Mouse (Mus musculus): ENCODE results near the gene Pcnp.

Gene Pcnp

DNA sequence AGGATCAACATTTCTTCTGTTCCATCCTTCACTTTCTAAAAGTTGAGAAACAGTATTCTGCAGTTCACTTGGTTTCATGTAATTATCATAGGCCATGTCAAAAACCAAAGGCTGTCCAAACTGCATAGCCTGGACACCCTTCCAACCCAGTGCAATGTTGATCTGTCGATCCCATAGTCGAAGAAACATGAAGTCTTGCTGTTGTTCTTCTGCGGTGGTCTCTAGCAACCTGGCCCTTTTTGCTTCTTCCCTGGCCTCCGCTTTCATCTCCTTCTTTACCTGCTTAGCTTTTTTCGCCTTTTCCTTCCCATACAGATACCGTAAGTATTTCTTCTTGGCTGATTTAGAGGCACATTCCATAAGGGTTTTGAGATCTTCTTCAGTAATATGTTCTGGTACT lies 5.0 kb upstream of the Pcnp start:
- DNase-seq, result no peak

- DNase-seq, result no peak
Observed at GRCm38 (mm10) chr16:56028722-56029551, 602 bp downstream of the Pcnp start.

GRCm38 (mm10) chr16:56027854-56028629 lies 1.5 kb downstream of the Pcnp start:
- no peak for DNase-seq

DNA sequence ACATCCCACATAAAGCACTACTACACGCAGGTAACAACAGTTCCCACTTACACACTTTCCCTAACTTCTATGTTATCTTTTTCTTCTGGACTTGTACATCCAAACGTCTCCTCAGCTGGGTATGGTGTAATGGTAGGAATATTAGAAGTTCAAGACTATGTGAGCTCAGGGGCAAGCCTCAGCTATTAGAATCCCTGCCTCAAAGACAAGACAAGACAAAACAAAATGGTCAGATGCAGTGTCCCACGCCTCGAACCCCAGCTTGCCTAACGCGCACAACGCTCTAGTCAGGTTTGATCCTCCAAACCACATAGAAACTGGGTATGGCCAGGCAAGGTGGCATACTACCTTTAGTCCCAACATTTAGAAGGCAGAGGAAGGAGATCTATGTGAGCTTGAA lies 9.9 kb downstream of the Pcnp start:
- no peak for DNase-seq

DNA sequence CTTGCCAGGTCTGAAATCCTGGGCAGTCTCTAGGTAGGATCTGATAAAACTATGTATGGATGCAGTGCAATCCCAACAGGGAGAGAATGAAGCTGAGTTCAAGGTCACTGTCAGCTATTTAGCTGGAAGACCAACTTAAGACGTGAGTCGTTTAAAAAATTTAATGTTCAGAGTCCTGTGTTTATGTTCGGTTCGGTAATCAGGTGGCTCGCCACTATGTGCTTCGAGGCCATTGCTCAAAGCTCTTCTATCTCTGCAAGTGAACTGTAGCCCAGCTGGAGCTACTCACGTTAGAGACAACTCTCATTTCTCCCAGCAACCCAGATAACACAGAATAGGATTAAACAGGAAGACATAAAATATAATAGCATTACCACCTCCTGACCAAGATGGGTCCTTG lies 15.5 kb downstream of the Pcnp start:
- no peak for DNase-seq

DNA sequence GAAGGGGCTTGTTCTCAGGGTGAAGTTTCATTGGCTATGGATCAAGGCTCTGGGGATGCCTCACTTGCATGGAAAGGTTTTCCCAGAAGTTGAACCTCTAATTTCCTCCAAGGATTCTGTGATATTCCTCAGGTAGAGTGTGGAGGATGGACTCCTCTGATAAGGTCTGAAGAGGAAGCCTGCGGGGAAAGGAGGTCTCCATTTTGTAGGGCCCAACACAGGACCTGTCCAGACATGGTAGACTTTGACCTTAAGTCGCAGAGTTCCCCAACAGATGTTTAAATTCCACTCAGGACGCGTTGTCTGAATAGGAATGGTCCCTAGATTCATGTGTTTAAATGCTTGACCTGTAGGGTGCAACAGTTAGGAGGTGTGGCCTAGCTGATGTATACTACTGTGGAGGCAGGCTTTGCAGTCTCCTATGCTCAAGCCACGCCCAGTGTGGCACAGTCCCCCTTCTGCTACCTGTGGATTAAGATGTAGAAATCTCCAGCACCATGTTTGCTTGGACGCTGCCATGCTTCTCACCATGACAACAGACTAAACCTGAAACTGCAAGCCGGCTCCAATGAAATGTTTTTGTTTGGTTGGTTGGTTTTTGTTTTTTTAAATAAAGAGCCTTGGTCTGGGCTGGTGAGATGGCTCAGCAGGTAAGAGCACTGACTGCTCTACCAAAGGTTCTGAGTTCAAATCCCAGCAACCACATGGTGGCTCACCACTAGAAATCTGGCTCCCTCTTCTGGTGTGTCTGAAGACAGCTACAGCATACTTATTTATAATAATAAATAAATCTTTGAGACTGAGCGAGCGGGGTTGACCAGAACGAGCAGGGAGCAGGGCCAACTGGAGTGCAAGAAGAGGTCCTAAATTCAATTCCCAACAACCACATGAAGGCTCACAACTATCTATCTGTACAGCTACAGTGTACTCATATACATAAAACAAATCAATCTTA lies 16.5 kb downstream of the Pcnp start:
- no peak for DNase-seq

GRCm38 (mm10) chr16:56008862-56009261 lies 20.7 kb downstream of the Pcnp start:
- DNase-seq, result no peak

- no peak for DNase-seq
Observed at GRCm38 (mm10) chr16:56006798-56007197, 22.7 kb downstream of the Pcnp start.

DNA sequence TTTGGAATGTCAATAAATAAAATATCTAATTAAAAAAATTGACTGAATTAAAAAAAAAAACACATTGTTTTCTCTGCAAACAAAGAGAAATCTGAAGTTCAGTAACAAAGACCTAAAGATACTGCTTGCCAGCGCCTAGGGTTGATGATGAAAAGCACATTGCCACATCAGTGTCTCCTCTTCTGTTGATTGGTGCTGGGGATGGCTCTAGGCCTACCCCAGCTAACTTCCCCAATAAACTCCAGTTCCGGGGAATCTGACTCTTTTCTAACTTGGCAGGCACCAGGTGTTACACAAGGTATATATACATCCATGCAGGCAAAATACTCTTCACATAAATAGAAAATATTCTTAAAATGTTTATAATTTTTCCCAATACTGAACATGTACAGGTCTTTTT lies 35.3 kb downstream of the Pcnp start:
- DNase-seq, result no peak

DNA sequence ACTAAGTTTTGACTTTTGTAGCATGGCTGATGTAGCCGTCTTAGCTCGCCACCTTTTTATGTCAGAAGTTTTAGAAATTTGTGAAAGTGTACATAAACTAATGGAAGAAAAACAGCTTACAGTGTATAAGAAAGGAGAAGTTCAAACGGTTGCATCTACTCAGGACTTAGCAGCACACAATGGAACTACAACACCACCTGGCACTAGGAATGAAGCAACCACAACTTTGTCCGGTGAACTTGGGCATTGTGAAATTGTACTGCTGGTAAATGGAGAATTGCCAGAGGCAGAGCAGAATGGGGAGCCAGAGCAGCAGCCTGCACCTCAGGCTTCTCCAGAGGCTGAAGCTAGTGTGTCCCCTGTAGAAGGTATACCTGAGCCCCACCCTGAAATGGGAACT lies 39.2 kb downstream of the Pcnp start:
- no peak for DNase-seq

GRCm38 (mm10) chr16:55986001-55986400 lies 43.5 kb downstream of the Pcnp start:
- DNase-seq, result no peak

DNA sequence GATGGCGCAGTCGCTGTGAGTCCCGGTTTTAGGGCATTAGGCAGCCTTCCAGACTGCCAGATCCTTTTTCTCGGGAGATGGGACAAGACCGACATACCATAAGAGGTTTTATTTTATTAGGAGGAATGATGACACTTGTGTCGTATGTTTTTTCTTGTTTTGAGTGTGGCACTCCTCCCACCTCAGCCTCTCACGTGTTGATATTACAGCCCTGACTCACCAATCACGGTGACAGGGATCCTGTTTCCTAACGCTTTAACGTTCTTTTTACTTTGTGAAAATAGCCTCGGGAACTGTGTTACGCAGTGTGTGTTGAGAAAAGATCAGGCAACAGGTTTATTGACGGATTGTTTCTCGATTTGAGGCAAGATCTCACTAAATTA lies 54.6 kb downstream of the Pcnp start:
- DNase-seq, result no peak

GRCm38 (mm10) chr16:55974256-55974902 lies 55.2 kb downstream of the Pcnp start:
- DNase-seq, result peak; percentile 88 to 89

DNA sequence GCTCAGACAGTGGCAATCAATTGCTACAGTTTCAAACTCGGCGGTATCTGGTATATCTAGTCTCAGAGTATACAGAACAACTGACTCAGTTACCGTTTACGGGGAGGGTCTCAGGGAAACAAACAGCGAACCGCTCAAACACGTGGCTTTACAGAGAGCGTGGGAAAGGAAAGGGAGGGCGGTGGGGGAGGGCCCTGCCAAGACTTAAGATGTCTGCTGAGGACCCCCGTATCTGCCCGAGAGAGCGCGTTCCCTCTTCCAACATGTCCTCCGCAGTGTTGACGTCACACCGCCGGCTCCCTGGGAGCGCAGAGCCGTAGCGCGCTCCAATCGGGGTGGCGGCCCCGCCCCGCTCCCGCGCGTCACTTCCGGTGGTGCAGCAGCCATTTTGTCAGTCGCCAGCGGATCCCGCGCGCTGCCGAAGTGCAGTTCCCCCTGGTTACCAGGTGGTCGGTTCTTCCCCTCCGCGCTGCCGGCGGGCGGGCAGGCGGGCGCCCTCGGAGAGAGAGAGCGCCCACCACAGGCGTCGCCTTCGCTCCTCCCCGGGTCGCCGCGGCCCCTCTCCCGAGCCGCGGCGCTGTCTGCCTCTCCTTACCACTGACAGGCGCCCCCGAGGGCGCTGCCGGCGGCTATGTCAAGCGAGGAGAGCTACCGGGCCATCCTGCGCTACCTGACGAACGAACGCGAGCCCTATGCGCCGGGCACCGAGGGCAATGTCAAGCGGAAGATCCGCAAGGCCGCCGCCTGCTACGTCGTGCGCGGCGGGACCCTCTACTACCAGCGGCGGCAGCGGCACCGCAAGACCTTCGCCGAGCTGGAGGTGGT lies 55.9 kb downstream of the Pcnp start, which contains the start of gene Zbtb11:
Gene Zbtb11, plus strand, starts transcription at position 453 of the 825 bp plus-strand sequence.
- peak; percentile 97 to 98 for DNase-seq

DNA sequence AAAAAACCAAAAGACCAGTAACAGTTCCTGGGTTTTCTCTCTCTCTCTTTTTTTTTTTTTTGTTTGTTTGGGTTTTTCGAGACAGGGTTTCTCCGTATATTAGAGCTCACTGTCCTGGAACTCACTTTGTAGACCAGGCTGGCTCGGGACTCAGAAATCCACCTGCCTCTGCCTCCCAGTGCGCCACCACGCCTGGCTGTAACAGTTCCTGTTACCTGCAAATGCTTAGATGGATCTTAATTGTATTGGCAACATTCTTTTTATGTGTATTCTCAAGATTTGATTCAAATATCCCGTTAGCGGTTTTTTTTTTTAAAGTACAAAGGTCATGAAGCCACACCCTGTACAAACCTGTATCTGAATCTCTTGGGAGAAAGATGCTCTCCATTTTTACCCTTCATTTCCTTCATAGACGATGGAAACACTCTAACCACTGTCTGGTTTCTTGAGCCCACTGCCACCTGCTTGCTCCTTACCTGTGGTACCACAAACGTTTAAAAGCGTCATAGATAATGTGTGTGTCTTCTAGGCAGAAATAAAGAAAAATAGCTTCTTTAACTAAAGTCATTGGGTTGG lies 56.8 kb downstream of the Pcnp start:
- no peak for DNase-seq

- DNase-seq, result no peak
Observed at GRCm38 (mm10) chr16:55971735-55972615, 57.6 kb downstream of the Pcnp start.

- no peak for DNase-seq
Observed at GRCm38 (mm10) chr16:55970416-55970815, 59.1 kb downstream of the Pcnp start.

DNA sequence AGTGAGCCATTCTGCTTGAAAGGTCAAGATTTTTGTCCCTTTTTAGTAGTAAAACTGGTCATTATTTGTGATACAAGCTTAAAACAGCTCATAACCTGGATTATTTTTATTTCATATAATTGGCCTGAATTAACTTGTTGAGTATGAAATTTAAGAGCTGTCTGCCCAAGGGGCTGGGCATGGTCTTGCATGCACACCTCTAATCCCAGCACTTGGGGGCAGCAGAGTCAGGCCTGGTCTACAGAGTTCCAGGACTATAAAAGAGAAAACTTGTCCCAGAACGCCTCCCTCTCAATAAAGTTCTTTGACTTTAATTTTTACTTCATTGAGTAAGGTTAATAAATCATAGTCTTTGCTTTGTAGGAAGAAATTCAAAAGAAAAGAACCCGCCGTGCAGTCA lies 60.4 kb downstream of the Pcnp start:
- peak in 1 of 2 experiments; percentile 27 for DNase-seq

DNA sequence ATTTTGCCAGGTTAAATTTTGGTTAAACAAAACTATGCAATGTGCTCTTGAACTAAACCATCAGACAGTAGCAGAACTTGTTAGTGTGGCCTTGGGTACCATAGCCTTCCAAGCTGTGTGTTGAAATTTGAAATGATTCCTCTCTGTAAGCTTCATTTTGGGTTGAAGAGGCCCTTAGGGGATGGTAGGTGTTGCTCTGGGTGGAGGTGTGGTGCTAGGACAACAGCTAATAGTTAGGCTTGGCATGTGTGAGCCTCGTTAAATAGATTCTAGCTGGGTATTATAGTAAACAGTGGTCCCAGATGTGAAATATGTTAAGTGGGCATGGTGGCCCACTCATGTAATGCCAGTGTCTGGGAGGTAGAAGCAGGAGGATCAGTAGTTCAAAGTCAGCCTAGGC lies 62.3 kb downstream of the Pcnp start:
- DNase-seq, result no peak
